Mouse (Mus musculus) MEL (cell line): ENCODE measurements around the gene Rnf220.

Experiments used
- CTCF ChIP-seq, 3 experiments: IDR thresholded peaks in 2 of 3; conservative IDR thresholded peaks in 1 of 3; 2 replicates each; pipeline ENCODE4 v1.5.1; 2011 to 2012; ENCODE audit warnings: low read length in 3 of 3, low read depth in 2 of 3, mild to moderate bottlenecking in 2 of 3, improper control_type of control experiment in 1 of 3, inconsistent platforms in 1 of 3, mixed read lengths in 1 of 3, moderate library complexity in 1 of 3; ENCODE audit not compliant: control insufficient read depth in 1 of 3, insufficient read depth in 1 of 3, poor library complexity in 1 of 3, severe bottlenecking in 1 of 3
- MYC ChIP-seq: IDR thresholded peaks from 2 replicates; pipeline ENCODE4 v1.6.1; 2011; ENCODE audit warnings: low read depth, mild to moderate bottlenecking, low read length, improper control_type of control experiment, moderate library complexity
- NELFE ChIP-seq: IDR thresholded peaks from 2 replicates; pipeline ENCODE4 v1.6.1; 2011; ENCODE audit warnings: low read depth, low read length, improper control_type of control experiment
- POLR2A ChIP-seq, 2 experiments: IDR thresholded peaks; 2 replicates each; pipeline ENCODE4 v1.6.1; 2011 to 2012; ENCODE audit warnings: low read length in 2 of 2, mild to moderate bottlenecking in 2 of 2, control low read depth in 1 of 2, improper control_type of control experiment in 1 of 2, low read depth in 1 of 2, moderate library complexity in 1 of 2; ENCODE audit not compliant: control insufficient read depth in 1 of 2, insufficient read depth in 1 of 2, poor library complexity in 1 of 2
- USF1 ChIP-seq: IDR thresholded peaks from 2 replicates; pipeline ENCODE4 v1.6.1; 2014; ENCODE audit warnings: low read depth, mild to moderate bottlenecking, inconsistent platforms, low read length, improper control_type of control experiment, moderate library complexity
- ZKSCAN1 ChIP-seq: IDR thresholded peaks from 2 replicates; pipeline ENCODE4 v1.6.1; 2012; ENCODE audit warnings: low read depth, mild to moderate bottlenecking, inconsistent platforms, low read length, improper control_type of control experiment, moderate library complexity
- ZMIZ1 ChIP-seq: IDR thresholded peaks from 2 replicates; pipeline ENCODE4 v1.6.1; 2012; ENCODE audit warnings: low read depth, mild to moderate bottlenecking, inconsistent platforms, low read length, improper control_type of control experiment, moderate library complexity

DNA sequence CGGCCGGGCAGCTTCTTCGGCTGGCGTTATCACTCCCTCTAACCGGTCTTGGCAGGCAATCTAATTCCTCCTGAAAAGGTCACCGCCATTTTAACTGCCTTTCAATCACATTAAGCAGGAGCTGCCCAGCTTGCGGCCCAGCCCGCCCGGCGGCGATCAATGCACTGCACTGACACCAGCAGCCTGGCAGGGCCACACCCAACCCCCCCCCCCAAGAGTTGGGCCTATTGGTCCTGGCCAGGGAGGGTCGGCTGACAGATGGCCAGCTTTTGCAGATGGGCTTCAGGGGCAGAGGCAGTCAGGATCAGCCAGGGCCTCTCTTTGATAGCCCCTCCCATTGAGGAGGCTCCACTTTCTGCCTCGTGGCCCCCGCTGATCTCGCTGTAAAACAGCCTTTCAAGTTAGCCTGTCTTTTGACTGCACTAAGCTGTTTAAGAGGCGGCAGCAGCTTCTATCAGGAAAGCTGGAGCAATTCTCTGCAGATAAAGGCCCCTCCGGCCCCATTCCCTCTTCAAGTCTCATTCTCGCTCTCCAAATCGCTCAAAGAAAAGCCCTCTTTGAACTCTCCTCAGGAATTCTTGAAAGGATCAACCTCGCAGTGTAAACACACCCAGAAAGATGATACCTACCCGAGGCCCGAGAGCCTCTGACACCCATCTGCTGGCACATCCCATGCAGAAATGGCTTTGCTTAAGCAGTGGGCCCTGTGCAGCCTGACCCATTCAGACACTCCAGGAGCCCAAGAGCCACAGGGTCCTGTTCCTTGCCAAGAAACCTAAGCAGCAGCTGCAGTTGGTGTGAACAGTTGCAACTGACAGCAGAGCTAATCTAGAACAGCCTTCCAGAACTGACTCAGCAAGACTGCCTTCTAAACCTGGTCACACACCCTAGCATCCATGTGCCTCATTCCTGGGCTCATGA is 213.3 kb downstream of the Rnf220 start:
- TF ChIP-seq POLR2A (IDR thresholded peaks at IDR 0.05; ENCODE audit: control insufficient read depth in 1 of 2, insufficient read depth in 1 of 2, low read depth in 1 of 2, low read length in 2 of 2, poor library complexity in 1 of 2) (no peak), NELFE (no peak), ZMIZ1 (no peak), CTCF (IDR thresholded peaks at IDR 0.05 in 2 of 3, conservative IDR thresholded peaks at IDR 0.05 in 1 of 3; ENCODE audit: control insufficient read depth in 1 of 3, insufficient read depth in 1 of 3, low read depth in 2 of 3, low read length in 3 of 3, poor library complexity in 1 of 3, severe bottlenecking in 1 of 3) (no peak), USF1 (no peak), MYC (no peak), ZKSCAN1 (no peak)
